Mouse (Mus musculus) embryonic fibroblast, embryonic 13.5 days (primary cell): ENCODE data around the gene Rhot2. TPM values are rescaled to one million over a fixed set of nuclear protein-coding genes. Genes with fewer than 3 reads are reported as not detected.
A peak's percentile ranks its signal among the peaks of the same experiment; 100 is the strongest.

Experiments
- H3K27ac ChIP-seq: 2 replicates; pipeline ENCODE4 v1.5.1; 2012; ENCODE audit warnings: low read length, control low read depth, inconsistent platforms; ENCODE audit not compliant: insufficient read depth
- H3K4me1 ChIP-seq: 2 replicates; pipeline ENCODE4 v1.6.1; 2011; ENCODE audit warnings: low read length; ENCODE audit not compliant: control insufficient read depth, insufficient read depth
- H3K4me3 ChIP-seq: 2 replicates; pipeline ENCODE4 v1.5.1; 2011; ENCODE audit warnings: mild to moderate bottlenecking, control low read depth, low read length; ENCODE audit not compliant: insufficient read depth
- CTCF ChIP-seq: IDR thresholded peaks from 2 replicates; pipeline ENCODE4 v1.5.1; 2011; ENCODE audit warnings: mild to moderate bottlenecking, control low read depth, low read length, moderate library complexity, borderline replicate concordance; ENCODE audit not compliant: insufficient read depth
- POLR2A ChIP-seq: IDR thresholded peaks from 2 replicates; pipeline ENCODE4 v1.6.1; 2011; ENCODE audit warnings: low read depth, mild to moderate bottlenecking, control low read depth, low read length, moderate library complexity
- polyA plus RNA-seq: library from polyadenylated mRNA; stranded (reverse); fragments of >200 nt; gene quantifications from 2 replicates; pipeline ENCODE4 v1.2.4, GENCODE M21; 2011; ENCODE audit warnings: low read depth; ENCODE audit not compliant: missing spikeins, insufficient read length

Gene Rhot2
- polyA plus RNA-seq, 1 experiment, result 29.7 TPM

DNA sequence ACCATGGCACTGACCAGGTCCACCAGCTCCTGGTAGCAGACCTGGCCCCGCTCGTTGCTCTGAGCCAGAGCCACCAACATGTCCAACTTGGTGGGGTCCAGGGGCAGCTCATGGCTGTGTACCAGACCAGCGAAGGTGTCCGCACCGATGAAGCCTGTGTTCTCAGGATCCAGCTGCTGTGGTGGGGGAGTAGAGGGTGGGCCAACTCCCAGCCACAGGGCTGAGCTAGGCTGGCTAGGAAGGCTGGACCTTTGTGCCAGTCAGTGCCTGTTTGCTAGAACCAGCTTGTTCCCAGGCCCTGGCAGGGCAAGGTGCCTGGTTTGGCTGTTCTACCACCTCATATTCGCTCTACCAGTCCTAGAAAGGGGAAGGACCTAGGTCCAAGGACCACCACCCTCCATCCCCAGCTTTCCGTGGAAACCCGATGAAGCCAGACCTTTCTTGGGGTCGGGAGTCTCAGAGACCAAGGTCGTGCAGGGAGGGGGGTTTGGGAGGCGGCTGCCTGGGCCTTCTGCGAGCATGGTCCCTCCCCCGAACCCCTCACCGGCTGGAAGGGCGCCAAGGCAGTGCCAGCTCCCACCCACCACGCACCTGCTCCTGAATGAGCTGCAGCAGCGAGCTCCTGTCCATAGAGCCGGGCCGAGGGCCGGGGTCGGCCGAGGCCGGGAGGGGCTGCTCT, 8.1 kb downstream of the Rhot2 start:
- H3K4me3 ChIP-seq, result 0 out of 2 replicates have a peak overlapping the region, but pooled peaks have one; percentile 3
- H3K27ac ChIP-seq, result no peak overlapping the region
- H3K4me1 ChIP-seq, result peaks cover 12% of the 10 kb centered on the region
- TF ChIP-seq POLR2A (no peak; the same call in 1 of the 2 replicates), CTCF (no peak)

DNA sequence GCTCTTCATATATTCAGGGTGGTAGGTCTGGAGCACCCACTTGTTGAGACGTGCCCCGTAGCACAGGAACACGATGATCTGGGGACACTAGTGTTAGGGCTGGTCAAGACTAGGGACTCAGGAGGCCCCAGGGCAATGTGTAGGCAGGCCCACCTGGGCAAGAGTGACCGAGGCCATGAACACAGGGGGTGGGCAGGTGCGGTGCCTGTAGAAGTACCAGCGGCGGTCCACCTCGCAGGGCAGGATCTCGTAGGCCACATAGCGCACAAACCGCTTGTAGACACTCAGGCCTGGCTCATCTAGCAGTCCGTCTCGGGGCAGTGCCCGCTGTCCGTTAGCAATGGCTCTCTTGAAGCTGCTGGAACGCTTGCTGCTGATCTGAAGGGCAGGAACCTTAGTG, 8.8 kb downstream of the Rhot2 start:
- Histone ChIP-seq H3K4me3 (no peak overlapping the region), H3K4me1 (peaks cover 14% of the 10 kb centered on the region), H3K27ac (no peak overlapping the region)
- no peak for TF ChIP-seq POLR2A
- TF ChIP-seq CTCF, result no peak

DNA sequence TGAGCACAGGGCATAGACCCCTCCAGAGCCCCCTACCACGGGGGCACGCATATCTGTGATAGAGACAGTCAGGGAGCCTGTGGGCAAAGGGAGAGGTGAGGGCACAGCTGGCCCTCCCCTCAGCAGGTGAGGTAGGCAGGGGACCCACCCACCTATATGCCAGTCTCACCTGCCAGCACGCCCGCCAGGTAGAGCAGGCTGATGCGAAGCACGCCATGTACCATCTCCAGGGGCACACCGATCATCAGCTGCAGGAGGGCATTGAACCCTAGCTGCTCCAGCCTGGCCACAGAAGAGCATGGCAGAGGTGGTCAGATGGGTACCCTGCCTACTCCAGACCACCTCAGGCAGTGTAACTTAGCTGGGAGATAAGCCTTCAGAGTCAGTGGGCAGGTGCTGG, 9.3 kb downstream of the Rhot2 start:
- peaks cover 14% of the 10 kb centered on the region for H3K4me1 ChIP-seq
- TF ChIP-seq CTCF (no peak), POLR2A (peak; percentile 8)
- H3K4me3 ChIP-seq, result no peak overlapping the region
- H3K27ac ChIP-seq, result no peak overlapping the region

DNA sequence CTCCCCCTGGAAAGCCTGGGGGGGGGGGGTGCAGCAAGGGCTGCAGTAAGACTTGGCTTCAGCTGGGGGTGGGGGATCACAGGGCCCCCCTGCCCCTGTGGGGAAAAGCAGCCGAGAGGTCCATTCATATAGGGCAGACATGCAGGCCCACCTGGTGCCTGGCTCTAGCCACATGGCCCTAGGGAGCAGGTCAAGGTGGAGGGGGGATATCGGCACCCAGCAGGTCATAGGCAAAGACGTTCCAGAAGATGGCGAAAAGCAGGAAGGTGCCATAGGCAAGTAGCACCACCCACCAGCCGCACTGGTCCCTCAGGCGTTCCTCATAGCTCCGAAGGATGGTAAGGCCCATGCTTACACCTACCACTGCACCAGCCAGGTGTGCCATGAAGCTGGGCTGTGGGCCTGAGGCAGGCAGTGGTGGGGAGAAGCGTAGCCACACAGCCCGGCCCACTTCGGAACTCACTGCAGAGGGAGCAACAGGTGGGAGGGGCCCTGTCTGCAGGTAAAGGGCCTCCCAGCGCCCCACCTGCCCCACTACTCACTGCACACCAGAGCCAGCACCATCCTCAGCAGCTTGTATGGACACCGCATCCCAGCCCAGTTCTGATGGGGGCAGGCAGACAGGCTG, 9.9 kb downstream of the Rhot2 start:
- 0 out of 2 replicates have a peak, but pooled peaks have one; percentile 8 for TF ChIP-seq POLR2A
- TF ChIP-seq CTCF, result no peak
- Histone ChIP-seq H3K27ac (no peak overlapping the region), H3K4me1 (peaks cover 14% of the 10 kb centered on the region), H3K4me3 (peak overlapping the region; percentile 69; the same call in 1 of the 2 replicates)

DNA sequence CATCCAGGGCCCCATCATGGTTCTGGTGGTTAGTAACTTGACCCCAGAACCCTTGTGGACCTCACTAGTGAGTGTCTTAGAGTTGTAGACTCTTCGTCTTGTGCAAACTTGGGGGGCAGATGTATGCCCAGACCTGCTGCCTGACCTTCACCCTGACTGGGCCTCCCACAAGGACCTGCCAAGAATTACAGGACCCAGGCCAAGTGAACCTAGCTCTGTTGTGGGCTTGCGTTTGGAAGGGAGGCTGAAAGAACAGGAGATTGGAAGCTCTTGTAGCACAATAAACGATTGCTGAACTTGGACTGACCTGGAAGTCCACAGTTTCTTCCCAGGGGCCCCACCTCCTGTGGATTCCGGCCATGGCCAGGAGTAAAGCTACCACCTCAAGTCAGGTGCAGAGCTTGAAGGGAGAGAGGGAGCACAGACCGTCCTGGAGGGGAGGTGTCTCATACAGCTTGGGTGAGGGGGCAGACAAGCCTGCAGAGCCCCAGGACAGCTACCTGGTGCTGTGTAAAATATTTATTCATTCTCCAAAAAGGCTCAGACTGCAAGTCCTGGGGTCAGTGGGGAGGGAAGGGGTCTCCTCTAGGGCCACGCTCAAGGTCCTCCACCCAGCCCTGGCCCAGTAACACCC, 10.6 kb downstream of the Rhot2 start:
- Histone ChIP-seq H3K4me3 (peak overlapping the region; percentile 69), H3K4me1 (peaks cover 14% of the 10 kb centered on the region), H3K27ac (peak overlapping the region; percentile 94; the same call in 1 of the 2 replicates)
- TF ChIP-seq CTCF (no peak), POLR2A (no peak)

DNA sequence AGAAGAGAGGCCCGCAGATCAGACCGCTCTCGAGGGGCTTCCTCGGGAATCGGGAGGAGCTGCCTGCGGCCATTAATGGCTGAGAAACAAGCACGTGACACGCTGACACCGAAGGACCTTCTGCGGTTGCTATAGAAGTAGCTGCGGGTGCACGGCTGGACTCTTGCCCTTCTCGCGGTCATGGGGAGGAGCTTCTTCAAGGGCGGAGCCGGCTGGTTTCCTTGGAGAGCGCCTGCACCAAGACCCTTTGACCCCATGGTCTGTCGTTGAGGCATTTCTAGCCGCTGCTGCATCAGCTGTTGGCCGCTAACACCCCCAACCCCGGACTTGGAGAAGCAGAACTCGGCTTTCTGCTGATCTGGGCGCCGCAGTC, 11.4 kb downstream of the Rhot2 start, which contains the start of gene Stub1:
Stub1 (minus strand) TSS at position 114 of the 373 bp plus-strand sequence.
- TF ChIP-seq CTCF (no peak), POLR2A (peak; percentile 23; the same call in 1 of the 2 replicates)
- Histone ChIP-seq H3K4me3 (peak within 1 kb of the TSS; percentile 86), H3K4me1 (peaks cover 14% of the 10 kb centered on the region), H3K27ac (peak within 1 kb of the TSS; percentile 94)

DNA sequence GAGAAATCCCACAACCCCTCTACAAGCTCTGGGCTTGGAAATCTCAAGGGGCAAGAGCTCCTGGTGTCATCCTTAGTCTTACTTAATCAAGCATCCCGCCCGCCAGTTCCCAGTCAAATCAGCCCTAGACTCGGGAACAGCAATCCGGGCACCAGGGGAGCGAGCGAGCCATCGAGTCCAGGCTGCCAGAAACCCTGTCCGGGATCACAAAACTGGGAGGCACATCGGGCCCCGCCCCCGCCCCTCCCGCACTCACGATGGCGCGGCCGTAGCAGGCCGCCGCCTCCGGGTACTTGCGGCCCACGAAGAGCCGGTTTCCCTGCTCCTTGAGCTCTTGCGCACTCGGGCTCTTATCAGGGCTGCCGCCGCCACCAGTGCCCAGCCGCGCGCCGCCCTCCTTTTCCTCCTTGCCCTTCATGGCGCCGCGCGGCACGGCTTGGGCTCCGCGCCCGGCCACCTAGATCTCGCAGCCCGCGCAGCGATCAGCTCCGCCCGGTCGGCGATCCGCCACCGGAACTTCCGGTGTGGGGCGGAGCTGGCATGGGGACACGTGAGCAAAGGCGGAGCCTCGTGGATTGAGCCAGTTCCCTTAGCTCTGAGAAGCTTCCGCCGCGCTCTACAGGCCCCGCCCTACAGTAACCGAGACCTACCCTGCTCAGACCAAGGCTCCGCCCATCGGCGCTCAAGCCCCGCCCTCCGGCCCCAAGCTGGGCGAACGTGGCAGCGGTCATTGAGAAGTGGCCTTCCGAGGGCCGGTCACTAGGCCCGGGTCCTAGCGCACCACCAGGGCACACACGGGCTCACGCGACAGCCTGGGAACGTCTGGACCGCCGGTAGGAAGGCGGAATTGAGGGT, 12.0 kb downstream of the Rhot2 start:
- TF ChIP-seq POLR2A, result peak; percentile 83
- no peak for TF ChIP-seq CTCF
- Histone ChIP-seq H3K4me3 (peak overlapping the region; percentile 86), H3K4me1 (peaks cover 14% of the 10 kb centered on the region), H3K27ac (peak overlapping the region; percentile 94)

DNA sequence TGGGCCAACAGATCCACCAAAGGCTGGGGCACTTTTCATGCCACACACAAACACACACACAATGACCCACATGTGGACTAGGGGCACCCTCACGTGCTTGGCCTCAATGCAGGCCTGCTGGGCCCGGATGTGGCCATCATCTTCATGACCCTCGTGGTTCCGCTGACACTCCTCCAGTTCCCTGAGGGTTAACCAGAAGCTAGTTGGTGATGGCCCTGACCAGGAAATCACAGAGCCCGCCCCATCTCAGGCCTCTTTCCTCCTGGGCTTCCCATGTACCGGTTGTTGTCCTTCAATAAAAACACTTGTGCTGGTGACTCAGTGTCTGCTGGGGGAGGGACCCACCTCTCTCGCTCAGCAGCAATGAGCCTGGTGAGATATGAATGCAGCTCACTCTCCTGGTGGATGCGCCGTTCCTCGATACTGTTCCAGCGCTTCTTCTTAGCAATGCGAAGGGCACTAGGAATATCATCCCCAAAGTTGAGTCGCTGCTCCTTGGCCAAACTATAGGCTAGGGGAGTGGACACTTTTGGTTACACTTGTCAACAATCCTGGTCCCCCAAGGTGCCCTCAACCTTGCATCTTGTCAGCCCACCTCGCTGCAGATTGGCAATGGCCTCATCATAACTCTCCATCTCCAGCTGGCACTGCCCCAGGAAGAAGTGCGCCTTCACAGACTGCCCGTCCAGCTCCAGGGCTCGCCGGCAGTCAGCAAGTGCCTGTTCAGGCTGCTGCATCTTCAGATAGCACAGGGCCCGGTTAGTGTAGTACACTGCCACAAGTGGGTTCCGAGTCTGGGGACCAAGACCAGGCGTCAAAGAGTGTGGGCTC, 13.0 kb downstream of the Rhot2 start:
- H3K27ac ChIP-seq, result peak overlapping the region; percentile 77

More for the DNA sequence above, 13.0 kb downstream of the Rhot2 start:
- Histone ChIP-seq H3K4me3 (peak overlapping the region; percentile 86), H3K4me1 (peaks cover 12% of the 10 kb centered on the region)
- TF ChIP-seq POLR2A (peak; percentile 22), CTCF (no peak)
